Mouse (Mus musculus) liver, embryonic 11.5 days (tissue): ENCODE measurements around the gene Mfsd4b2. TPM values are rescaled to one million over a fixed set of nuclear protein-coding genes. Genes with fewer than 3 reads are reported as not detected.

Source experiments
- ATAC-seq: fragments of 200-750 bp; cut with Nextera tagmentation; replicated peaks from 2 replicates; pipeline ENCODE4 v1.8.0; 2017; ENCODE audit warnings: moderate number of reproducible peaks, mild to moderate bottlenecking, moderate TSS enrichment, moderate library complexity; ENCODE audit not compliant: low FRiP score
- DNase-seq: peaks from one replicate; pipeline ENCODE4 v3.0.0-alpha.2; 2017; ENCODE audit warnings: low spot score
- H3K27ac ChIP-seq: fragments of 300-500 bp; sonication (generic); 2 replicates; pipeline ENCODE4 v1.5.1; 2014; ENCODE audit warnings: mild to moderate bottlenecking, low read depth, low read length, control low read depth
- H3K27me3 ChIP-seq: fragments of 300-500 bp; sonication (generic); replicated peaks from 2 replicates; pipeline ENCODE4 v1.6.1; 2014; ENCODE audit warnings: low read length, mixed read lengths; ENCODE audit not compliant: control insufficient read depth, insufficient read depth
- H3K36me3 ChIP-seq: fragments of 300-500 bp; sonication (generic); 2 replicates; pipeline ENCODE4 v1.6.1; 2014; ENCODE audit warnings: mild to moderate bottlenecking, low read length, moderate library complexity, mixed read lengths; ENCODE audit not compliant: control insufficient read depth, insufficient read depth
- H3K4me1 ChIP-seq: fragments of 300-500 bp; sonication (generic); replicated peaks from 2 replicates; pipeline ENCODE4 v1.6.1; 2014; ENCODE audit warnings: low read length, mixed read lengths; ENCODE audit not compliant: control insufficient read depth, insufficient read depth
- H3K4me2 ChIP-seq: fragments of 300-500 bp; sonication (generic); 2 replicates; pipeline ENCODE4 v1.6.1; 2014; ENCODE audit warnings: mild to moderate bottlenecking, control low read depth, moderate library complexity
- H3K4me3 ChIP-seq: fragments of 300-500 bp; sonication (generic); 2 replicates; pipeline ENCODE4 v1.5.1; 2014; ENCODE audit warnings: low read depth, low read length, control low read depth
- H3K9ac ChIP-seq: fragments of 300-500 bp; sonication (generic); 2 replicates; pipeline ENCODE4 v1.6.1; 2014; ENCODE audit warnings: low read depth, low read length, control low read depth
- H3K9me3 ChIP-seq: fragments of 300-500 bp; sonication (generic); 2 replicates; pipeline ENCODE4 v1.6.1; 2016; ENCODE audit warnings: low read length, inconsistent platforms, mixed read lengths; ENCODE audit not compliant: control insufficient read depth
- WGBS: fragments of 180-500 bp; shearing (Covaris S2); extraction: QIAGEN DNeasy Blood & Tissue Kit; methylation state at CpG from one replicate; pipeline ENCODE4 v1.1.7; 2014; 5-methylcytosine and 5-hydroxymethylcytosine counted together
- polyA plus RNA-seq: library from polyadenylated mRNA; unstranded; fragments of >200 nt; fragmentation: Nextera tagmentation; extraction: Ambion mirVana; gene quantifications from 2 replicates; pipeline ENCODE4 v1.2.1, GENCODE M21; 2014

Gene Mfsd4b2
- not detected in 2 replicates for polyA plus RNA-seq

GRCm38 (mm10) chr10:39926616-39927139, at the start of gene Mfsd4b2:
Gene Mfsd4b2, minus strand, starts transcription at chr10:39926923.
- DNase-seq, result peak; percentile 54
- H3K4me3 ChIP-seq, result peak within 1 kb of the TSS; percentile 44
- no peaks in the 10 kb centered on the region for H3K36me3 ChIP-seq
- H3K4me1 ChIP-seq, result peaks cover 10% of the 10 kb centered on the region
- H3K27me3 ChIP-seq, result peaks cover 23% of the 10 kb centered on the region
- no peak for ATAC-seq
- 3% methylated on average over 41 of the region's 41 CpGs for WGBS
- peak within 1 kb of the TSS; percentile 73 for H3K4me2 ChIP-seq
- H3K9me3 ChIP-seq, result no peaks in the 10 kb centered on the region
- H3K27ac ChIP-seq, result no peak within 1 kb of the TSS
- H3K9ac ChIP-seq, result peak within 1 kb of the TSS; percentile 27; the same call in 1 of the 2 replicates

- Histone ChIP-seq H3K27ac (no peak overlapping the region), H3K9me3 (peaks cover 7% of the 10 kb centered on the region), H3K36me3 (no peaks in the 10 kb centered on the region), H3K4me3 (no peak overlapping the region), H3K4me2 (no peak overlapping the region), H3K9ac (no peak overlapping the region), H3K27me3 (no peaks in the 10 kb centered on the region), H3K4me1 (no peaks in the 10 kb centered on the region)
- WGBS, result 44% methylated on average over 2 of the region's 2 CpGs
- ATAC-seq (no peak), DNase-seq (no peak)
These were observed 49.0 kb upstream of the Mfsd4b2 start for GRCm38 (mm10) chr10:39975771-39976170.

- Histone ChIP-seq H3K4me2 (no peak overlapping the region), H3K9me3 (peaks cover 7% of the 10 kb centered on the region), H3K4me1 (no peaks in the 10 kb centered on the region), H3K36me3 (no peaks in the 10 kb centered on the region), H3K27ac (no peak overlapping the region), H3K4me3 (no peak overlapping the region), H3K9ac (no peak overlapping the region), H3K27me3 (no peaks in the 10 kb centered on the region)
- DNase-seq, result no peak
- WGBS, result 59% methylated on average over 11 of the region's 11 CpGs
- no peak for ATAC-seq
These were observed 48.3 kb upstream of the Mfsd4b2 start for GRCm38 (mm10) chr10:39974982-39975381.

GRCm38 (mm10) chr10:39967512-39967911, 40.8 kb upstream of the Mfsd4b2 start:
- H3K27me3 ChIP-seq, result no peaks in the 10 kb centered on the region
- ATAC-seq, result no peak
- DNase-seq, result no peak
- H3K9me3 ChIP-seq, result no peaks in the 10 kb centered on the region
- no peaks in the 10 kb centered on the region for H3K36me3 ChIP-seq
- H3K9ac ChIP-seq, result no peak overlapping the region
- H3K4me2 ChIP-seq, result no peak overlapping the region
- no peak overlapping the region for H3K27ac ChIP-seq
- no peaks in the 10 kb centered on the region for H3K4me1 ChIP-seq
- 71% methylated on average over 3 of the region's 3 CpGs for WGBS
- no peak overlapping the region for H3K4me3 ChIP-seq

GRCm38 (mm10) chr10:39961906-39962305, 35.2 kb upstream of the Mfsd4b2 start:
- DNase-seq (no peak), ATAC-seq (no peak)
- 29% methylated on average over 1 of the region's 1 CpGs for WGBS
- Histone ChIP-seq H3K9me3 (no peaks in the 10 kb centered on the region), H3K36me3 (no peaks in the 10 kb centered on the region), H3K4me1 (peaks cover 2% of the 10 kb centered on the region; the same call in 1 of the 2 replicates), H3K4me3 (no peak overlapping the region), H3K27ac (no peak overlapping the region), H3K9ac (no peak overlapping the region), H3K27me3 (no peaks in the 10 kb centered on the region), H3K4me2 (no peak overlapping the region)

- no peak overlapping the region for H3K9ac ChIP-seq
- peak overlapping the region; percentile 82 for H3K4me2 ChIP-seq
- no peaks in the 10 kb centered on the region for H3K36me3 ChIP-seq
- no peak overlapping the region for H3K27ac ChIP-seq
- peak; percentile 48 for ATAC-seq
- no peaks in the 10 kb centered on the region for H3K9me3 ChIP-seq
- no peak for DNase-seq
- WGBS, result 43% methylated on average over 11 of the region's 11 CpGs
- no peak overlapping the region for H3K4me3 ChIP-seq
- peaks cover 2% of the 10 kb centered on the region; the same call in 1 of the 2 replicates for H3K4me1 ChIP-seq
- no peaks in the 10 kb centered on the region for H3K27me3 ChIP-seq
These were observed 33.7 kb upstream of the Mfsd4b2 start for GRCm38 (mm10) chr10:39960441-39960822.

- DNase-seq (peak; percentile 91), ATAC-seq (peak; percentile 97)
- Histone ChIP-seq H3K27ac (peak within 1 kb of the TSS; percentile 72), H3K4me1 (peaks cover 2% of the 10 kb centered on the region; the same call in 1 of the 2 replicates), H3K27me3 (no peaks in the 10 kb centered on the region), H3K4me2 (peak within 1 kb of the TSS; percentile 82), H3K9me3 (no peaks in the 10 kb centered on the region), H3K36me3 (no peaks in the 10 kb centered on the region), H3K4me3 (peak within 1 kb of the TSS; percentile 52), H3K9ac (peak within 1 kb of the TSS; percentile 71)
- WGBS, result under 1% methylated on average over 38 of the region's 38 CpGs
These were observed 33.2 kb upstream of the Mfsd4b2 start, which contains the start of gene Mfsd4b3 for GRCm38 (mm10) chr10:39959761-39960440. Gene Mfsd4b3, minus strand, starts transcription at chr10:39960153.

- WGBS, result 68% methylated on average over 4 of the region's 4 CpGs
- no peaks in the 10 kb centered on the region for H3K9me3 ChIP-seq
- H3K36me3 ChIP-seq, result no peaks in the 10 kb centered on the region
- H3K4me1 ChIP-seq, result peaks cover 2% of the 10 kb centered on the region; the same call in 1 of the 2 replicates
- no peak overlapping the region for H3K4me2 ChIP-seq
- H3K27ac ChIP-seq, result no peak overlapping the region
- H3K4me3 ChIP-seq, result no peak overlapping the region
- no peak for DNase-seq
- H3K27me3 ChIP-seq, result no peaks in the 10 kb centered on the region
- ATAC-seq, result no peak
- H3K9ac ChIP-seq, result no peak overlapping the region
These were observed 31.5 kb upstream of the Mfsd4b2 start for GRCm38 (mm10) chr10:39958266-39958665.
